ENCODE assay signal across 8 mouse cellular contexts in the genomic region with DNA sequence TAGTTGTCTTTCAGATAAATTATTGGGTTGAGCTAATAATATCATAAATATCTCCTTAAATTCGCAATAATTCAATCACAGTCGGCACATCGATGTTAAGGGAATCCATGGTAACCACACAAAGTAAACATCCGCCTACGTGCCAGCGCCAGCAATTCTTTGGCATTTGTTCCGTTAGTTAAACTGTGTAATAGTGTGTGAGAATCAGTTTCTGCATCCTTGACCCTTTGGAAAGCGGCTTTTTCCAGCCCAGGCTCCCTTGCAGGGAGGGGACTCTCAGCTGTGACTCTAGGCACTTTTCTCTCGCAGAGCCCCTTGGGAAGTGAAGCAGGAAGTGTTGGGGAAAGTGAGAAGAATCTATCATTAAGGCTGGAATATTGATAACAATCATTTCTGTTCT.
DNase-seq lines count a peak whose midpoint lies in the region; ATAC-seq lines count a peak whose summit lies in the region.

No protein-coding gene starts in this region.

- H3K4me1 ChIP-seq in embryonic facial prominence, embryonic 11.5 days (ENCODE audit: control insufficient read depth, insufficient read depth, low read length): no peaks in the 10 kb centered on the region
- peaks cover 7% of the 10 kb centered on the region; the same call in 1 of the 2 replicates for H3K4me1 ChIP-seq in embryonic facial prominence, embryonic 10.5 days

- whole genome bisulfite sequencing in embryonic facial prominence, embryonic 11.5 days: 73% methylated on average over 9 of the region's 9 CpGs
- WGBS in embryonic facial prominence, embryonic 10.5 days: 78% methylated on average over 9 of the region's 9 CpGs

- no peaks in the 10 kb centered on the region for H3K27me3 ChIP-seq in embryonic facial prominence, embryonic 11.5 days (ENCODE audit: control insufficient read depth, insufficient read depth, low read length)
- H3K27me3 ChIP-seq in embryonic facial prominence, embryonic 10.5 days (replicated peaks; ENCODE audit: low read depth, poor library complexity, severe bottlenecking): no peaks in the 10 kb centered on the region

- H3K4me3 ChIP-seq in embryonic facial prominence, embryonic 11.5 days (ENCODE audit: low read depth, low read length): no peak overlapping the region
- H3K4me3 ChIP-seq in embryonic facial prominence, embryonic 10.5 days: no peak overlapping the region

- no peak for ATAC-seq in embryonic facial prominence, embryonic 11.5 days (replicated peaks; ENCODE audit: insufficient number of reproducible peaks, low FRiP score, low TSS enrichment, low read depth)

- H3K4me2 ChIP-seq in embryonic facial prominence, embryonic 11.5 days (ENCODE audit: low read depth, low read length): no peak overlapping the region

- no peaks in the 10 kb centered on the region for H3K9me3 ChIP-seq in embryonic facial prominence, embryonic 11.5 days (replicated peaks; ENCODE audit: control insufficient read depth, low read length)
- H3K9me3 ChIP-seq in embryonic facial prominence, embryonic 10.5 days: no peaks in the 10 kb centered on the region

- DNase-seq in embryonic facial prominence, embryonic 11.5 days (ENCODE audit: low spot score): peak; percentile 23
- no peak for DNase-seq in embryonic facial prominence, embryonic 10.5 days (ENCODE audit: low spot score)
- DNase-seq in adrenal gland, postnatal 25 days: peak; percentile 27
- peak; percentile 13 for DNase-seq in heart, postnatal 4 days
- DNase-seq in lung, postnatal 25 days (ENCODE audit: low spot score): peak; percentile 29
- DNase-seq in frontal cortex, postnatal 14 days (ENCODE audit: low spot score in 2 of 2): no peak
- no peak for DNase-seq in liver
- no peak for DNase-seq in urinary bladder, postnatal 10 days (ENCODE audit: low spot score)

- H3K36me3 ChIP-seq in embryonic facial prominence, embryonic 11.5 days (replicated peaks; ENCODE audit: control insufficient read depth, insufficient read depth, low read depth, low read length): no peaks in the 10 kb centered on the region
- no peaks in the 10 kb centered on the region for H3K36me3 ChIP-seq in embryonic facial prominence, embryonic 10.5 days (replicated peaks)

- H3K27ac ChIP-seq in embryonic facial prominence, embryonic 11.5 days (replicated peaks; ENCODE audit: low read depth, low read length): no peak overlapping the region
- no peak overlapping the region for H3K27ac ChIP-seq in embryonic facial prominence, embryonic 10.5 days (replicated peaks)

- H3K9ac ChIP-seq in embryonic facial prominence, embryonic 11.5 days (replicated peaks; ENCODE audit: low read length): no peak overlapping the region

Comparison
In these comparisons a context has a peak if more than half of its experiments do, and no peak if none do; other contexts are left out.
1. DNase-seq: peak in embryonic facial prominence, embryonic 11.5 days (single experiment), adrenal gland, postnatal 25 days (single experiment), heart, postnatal 4 days (single experiment) and lung, postnatal 25 days (single experiment); none in embryonic facial prominence, embryonic 10.5 days (single experiment), frontal cortex, postnatal 14 days (0 of 2), liver (single experiment) and urinary bladder, postnatal 10 days (single experiment).